In the genomic region with DNA sequence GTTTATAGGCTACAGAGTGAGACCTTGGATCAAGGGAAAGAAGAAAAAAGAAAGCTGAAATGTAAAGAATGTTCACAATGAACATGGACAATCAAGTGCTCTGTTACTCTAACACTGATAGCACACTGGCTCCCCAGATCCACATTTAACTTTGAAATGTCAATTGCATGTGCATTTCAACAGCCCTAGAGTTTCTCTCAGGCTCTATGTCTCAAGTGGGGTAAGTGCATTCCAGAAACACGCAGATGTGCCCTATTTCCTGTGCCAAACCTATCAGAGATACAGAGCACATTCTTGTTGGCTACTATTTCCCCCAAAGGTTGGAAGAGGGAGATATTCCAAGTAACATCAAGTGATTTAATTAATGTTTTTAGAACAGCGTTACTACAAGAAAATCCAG, we compare ENCODE assay signal across 27 mouse cellular contexts.
DNase-seq lines count a peak whose midpoint lies in the region; ATAC-seq lines count a peak whose summit lies in the region.
"Had no signal": no experiment of that assay in that cellular context is flagged by ENCODE, and none has a peak within 500 bp of the region (broad histone marks: within the 10 kb centered on the region; RNA-seq: fewer than 3 reads in every experiment).

No protein-coding gene starts in this region.

- DNase-seq in heart, embryonic 10.5 days (ENCODE audit: low spot score) = no peak
- no peak for DNase-seq in heart, postnatal 25 days (ENCODE audit: low spot score)
- no peak for DNase-seq in heart, adult 18-20 months
- no peak for DNase-seq in heart, postnatal 14 days
- peak; percentile 3 for DNase-seq in skeletal muscle tissue, adult 2 months (ENCODE audit: low read depth, low spot score)
- DNase-seq: adrenal gland, adult 8-10 months; adrenal gland, postnatal 25 days; cerebellum, adult 11-12 months; cerebellum, adult 8-10 months; cerebellum, postnatal 10 days; cerebellum, postnatal 36 days; embryo, embryonic 11 days; gastrocnemius, postnatal 25 days; heart, postnatal 4 days; kidney, adult 18-20 months had no signal

- H3K27ac ChIP-seq in heart, embryonic 10.5 days = 0 out of 2 replicates have a peak overlapping the region, but pooled peaks have one; percentile 29
- H3K27ac ChIP-seq in heart, embryonic 13.5 days (replicated peaks) = peak overlapping the region; percentile 84
- H3K27ac ChIP-seq in heart, embryonic 16.5 days (ENCODE audit: low read length) = peak overlapping the region; percentile 85
- H3K27ac ChIP-seq: embryonic facial prominence, embryonic 10.5 days; embryonic facial prominence, embryonic 13.5 days; forebrain, embryonic 12.5 days; forebrain, embryonic 15.5 days; hindbrain, embryonic 14.5 days; hindbrain, postnatal 0 days had no signal

- ATAC-seq in heart, embryonic 13.5 days (ENCODE audit: extremely low read depth, insufficient number of reproducible peaks, low FRiP score, low TSS enrichment) = no peak
- ATAC-seq in heart, embryonic 16.5 days (replicated peaks; ENCODE audit: extremely low read depth, insufficient read depth, low FRiP score) = peak; percentile 52; the same call in 1 of the 2 replicates
- ATAC-seq: activated CD4-positive, CD25-positive, alpha-beta regulatory T cell, adult 4 months; forebrain, embryonic 15.5 days; hindbrain, postnatal 0 days; inflammation-experienced regulatory T-cells, adult 6 months; intestine, embryonic 16.5 days had no signal

- H3K36me3 ChIP-seq in heart, embryonic 10.5 days = no peaks in the 10 kb centered on the region
- H3K36me3 ChIP-seq in heart, embryonic 13.5 days = no peaks in the 10 kb centered on the region
- H3K36me3 ChIP-seq in heart, embryonic 16.5 days (ENCODE audit: control insufficient read depth, insufficient read depth) = no peaks in the 10 kb centered on the region
- H3K36me3 ChIP-seq: embryonic facial prominence, embryonic 10.5 days; embryonic facial prominence, embryonic 13.5 days; forebrain, embryonic 12.5 days; forebrain, embryonic 15.5 days had no signal

- H3K9me3 ChIP-seq in heart, embryonic 10.5 days = no peaks in the 10 kb centered on the region
- H3K9me3 ChIP-seq in heart, embryonic 13.5 days = no peaks in the 10 kb centered on the region
- no peaks in the 10 kb centered on the region for H3K9me3 ChIP-seq in heart, embryonic 16.5 days (replicated peaks; ENCODE audit: control insufficient read depth, low read length)
- H3K9me3 ChIP-seq: embryonic facial prominence, embryonic 10.5 days; embryonic facial prominence, embryonic 13.5 days; forebrain, embryonic 12.5 days; forebrain, embryonic 15.5 days had no signal

- intact Hi-C loops in heart, postnatal 25 days (cut with DNase I) = no loop called here
- intact Hi-C loops in heart, postnatal 14 days (cut with DNase I) = no loop called here

- no peaks in the 10 kb centered on the region for H3K27me3 ChIP-seq in heart, embryonic 10.5 days (ENCODE audit: insufficient read depth, poor library complexity, severe bottlenecking)
- H3K27me3 ChIP-seq in heart, embryonic 13.5 days (replicated peaks) = no peaks in the 10 kb centered on the region
- no peaks in the 10 kb centered on the region for H3K27me3 ChIP-seq in heart, embryonic 16.5 days (ENCODE audit: control insufficient read depth, insufficient read depth, low read length)
- H3K27me3 ChIP-seq: embryonic facial prominence, embryonic 13.5 days; forebrain, embryonic 12.5 days; forebrain, embryonic 15.5 days had no signal

- 56% methylated on average over 2 of the region's 2 CpGs for WGBS in heart, embryonic 10.5 days
- 54% methylated on average over 2 of the region's 2 CpGs for WGBS in heart, embryonic 13.5 days
- 45% methylated on average over 2 of the region's 2 CpGs for WGBS in heart, embryonic 16.5 days

- H3K4me1 ChIP-seq in heart, embryonic 10.5 days = peaks cover 25% of the 10 kb centered on the region
- H3K4me1 ChIP-seq in heart, embryonic 13.5 days = peaks cover 57% of the 10 kb centered on the region
- peaks cover 33% of the 10 kb centered on the region for H3K4me1 ChIP-seq in heart, embryonic 16.5 days (ENCODE audit: control insufficient read depth, insufficient read depth, low read length)
- H3K4me1 ChIP-seq: embryonic facial prominence, embryonic 10.5 days; embryonic facial prominence, embryonic 13.5 days; forebrain, embryonic 12.5 days; forebrain, embryonic 15.5 days had no signal

- H3K4me3 ChIP-seq in heart, embryonic 10.5 days = no peak overlapping the region
- H3K4me3 ChIP-seq in heart, embryonic 13.5 days = no peak overlapping the region
- no peak overlapping the region for H3K4me3 ChIP-seq in heart, embryonic 16.5 days (ENCODE audit: low read length)
- H3K4me3 ChIP-seq: embryonic facial prominence, embryonic 10.5 days; embryonic facial prominence, embryonic 13.5 days; erythroblast, embryonic 14.5 days; forebrain, embryonic 12.5 days; forebrain, embryonic 15.5 days had no signal

- no peak overlapping the region for H3K9ac ChIP-seq in heart, embryonic 13.5 days
- H3K9ac ChIP-seq in heart, embryonic 16.5 days (ENCODE audit: low read length) = no peak overlapping the region
- H3K9ac ChIP-seq: embryonic facial prominence, embryonic 13.5 days; forebrain, embryonic 12.5 days; forebrain, embryonic 15.5 days; hindbrain, embryonic 14.5 days had no signal

- H3K4me2 ChIP-seq in heart, embryonic 13.5 days = no peak overlapping the region
- H3K4me2 ChIP-seq in heart, embryonic 16.5 days (ENCODE audit: low read depth, low read length) = 0 out of 2 replicates have a peak overlapping the region, but pooled peaks have one; percentile 5
- H3K4me2 ChIP-seq: embryonic facial prominence, embryonic 13.5 days; forebrain, embryonic 12.5 days; forebrain, embryonic 15.5 days; hindbrain, embryonic 14.5 days had no signal

Comparison
In these comparisons a context has a peak if more than half of its experiments do, and no peak if none do; other contexts are left out.
1. H3K27ac ChIP-seq: peak in every context shown above with its lines; median percentile 85 in heart, embryonic 16.5 days; 84 in heart, embryonic 13.5 days; 29 in heart, embryonic 10.5 days.